Mouse (Mus musculus) liver, embryonic 14.5 days (tissue): ENCODE results near the gene Dock1. TPM values are rescaled to one million over a fixed set of nuclear protein-coding genes. Genes with fewer than 3 reads are reported as not detected.

Source experiments
- ATAC-seq: fragments of 200-750 bp; cut with Nextera tagmentation; 2 replicates; pipeline ENCODE4 v1.8.0; 2017; ENCODE audit warnings: moderate number of reproducible peaks, mild to moderate bottlenecking, moderate library complexity; ENCODE audit not compliant: insufficient read depth
- DNase-seq, 3 experiments: peaks; one replicate each; pipeline ENCODE4 v3.0.0-alpha.2; 2012 to 2013; ENCODE audit warnings: low read depth in 3 of 3, low spot score in 3 of 3
- H3K27ac ChIP-seq: fragments of 300-500 bp; sonication (generic); 2 replicates; pipeline ENCODE4 v1.5.1; 2014; ENCODE audit warnings: moderate library complexity, mild to moderate bottlenecking, control low read depth, inconsistent platforms
- H3K27me3 ChIP-seq: fragments of 300-500 bp; sonication (generic); 2 replicates; pipeline ENCODE4 v1.6.1; 2014; ENCODE audit warnings: mild to moderate bottlenecking, low read length, moderate library complexity; ENCODE audit not compliant: control insufficient read depth, insufficient read depth
- H3K36me3 ChIP-seq: fragments of 300-500 bp; sonication (generic); replicated peaks from 2 replicates; pipeline ENCODE4 v1.6.1; 2014; ENCODE audit warnings: low read depth; ENCODE audit not compliant: control insufficient read depth, insufficient read depth
- H3K4me1 ChIP-seq, 2 experiments: fragments of 200-500 bp in 1 of 2; fragments of 300-500 bp in 1 of 2; sonication (generic) in 1 of 2; replicated peaks; 2 replicates each; pipeline ENCODE4 v1.6.1; 2012 to 2014; ENCODE audit warnings: antibody characterized with exemption in 1 of 2, inconsistent platforms in 1 of 2, low read length in 1 of 2; ENCODE audit not compliant: control insufficient read depth in 2 of 2, insufficient read depth in 2 of 2
- H3K4me2 ChIP-seq: fragments of 300-500 bp; sonication (generic); 2 replicates; pipeline ENCODE4 v1.6.1; 2014; ENCODE audit warnings: low read depth, mild to moderate bottlenecking, control low read depth, moderate library complexity
- H3K4me3 ChIP-seq, 2 experiments: fragments of 200-500 bp in 1 of 2; fragments of 300-500 bp in 1 of 2; sonication (generic) in 1 of 2; 2 replicates each; pipeline ENCODE4 v1.5.1; 2012 to 2014; ENCODE audit warnings: low read depth in 2 of 2, low read length in 2 of 2, mild to moderate bottlenecking in 2 of 2, control low read depth in 1 of 2, inconsistent platforms in 1 of 2, moderate library complexity in 1 of 2; ENCODE audit not compliant: insufficient read depth in 1 of 2
- H3K9ac ChIP-seq: fragments of 300-500 bp; sonication (generic); replicated peaks from 2 replicates; pipeline ENCODE4 v1.6.1; 2014; ENCODE audit warnings: mild to moderate bottlenecking, control low read depth, moderate library complexity
- H3K9me3 ChIP-seq: fragments of 300-500 bp; sonication (generic); 2 replicates; pipeline ENCODE4 v1.6.1; 2016; ENCODE audit warnings: low read length, mixed read lengths; ENCODE audit not compliant: control insufficient read depth
- CTCF ChIP-seq: IDR thresholded peaks from 2 replicates; pipeline ENCODE4 v1.5.1; 2016; ENCODE audit warnings: antibody characterized with exemption, low read depth, control low read depth
- EP300 ChIP-seq: IDR thresholded peaks from 2 replicates; pipeline ENCODE4 v1.6.1; 2016; ENCODE audit warnings: antibody characterized with exemption, low read depth
- WGBS: fragments of 180-500 bp; shearing (Covaris S2); extraction: QIAGEN DNeasy Blood & Tissue Kit; methylation state at CpG from one replicate; pipeline ENCODE4 v1.1.7; 2014; ENCODE audit not compliant: insufficient replicate concordance; 5-methylcytosine and 5-hydroxymethylcytosine counted together
- polyA plus RNA-seq, 2 experiments: library from polyadenylated mRNA; depleted of rRNA in 1 of 2; stranded (reverse) in 1 of 2; unstranded in 1 of 2; fragments of >200 nt; fragmentation: Nextera tagmentation in 1 of 2; extraction: Ambion mirVana in 1 of 2; gene quantifications; 2 replicates each; pipeline versions ENCODE4 v1.2.1 to v1.2.3; 2012 to 2014

Dock1 gene
- polyA plus RNA-seq, 2 experiments: 1.9 to 2.5 TPM

GRCm38 (mm10) chr7:135034811-135035210 lies 364.4 kb downstream of the Dock1 start:
- WGBS: 68% methylated on average over 5 of the region's 5 CpGs
- ATAC-seq (no peak), DNase-seq (no peak)
- H3K4me1 ChIP-seq: peaks cover 0 to 3% of the 10 kb centered on the region in 2 experiments; a peak in 1 of 4 replicates
- no peak for TF ChIP-seq CTCF
- TF ChIP-seq EP300: no peak
- no peaks in the 10 kb centered on the region for H3K9me3 ChIP-seq
- H3K9ac ChIP-seq: no peak overlapping the region
- no peaks in the 10 kb centered on the region for H3K36me3 ChIP-seq
- H3K4me3 ChIP-seq: no peak overlapping the region
- no peaks in the 10 kb centered on the region for H3K27me3 ChIP-seq
- no peak overlapping the region for H3K27ac ChIP-seq
- no peak overlapping the region for H3K4me2 ChIP-seq

- no peak overlapping the region for H3K4me3 ChIP-seq
- H3K27me3 ChIP-seq: no peaks in the 10 kb centered on the region
- DNase-seq (no peak), ATAC-seq (peak; percentile 39; the same call in 1 of the 2 replicates)
- no peak overlapping the region for H3K9ac ChIP-seq
- peaks cover 0 to 3% of the 10 kb centered on the region in 2 experiments; a peak in 1 of 4 replicates for H3K4me1 ChIP-seq
- H3K36me3 ChIP-seq: no peaks in the 10 kb centered on the region
- no peak overlapping the region for H3K27ac ChIP-seq
- no peaks in the 10 kb centered on the region for H3K9me3 ChIP-seq
- WGBS: 50% methylated on average over 2 of the region's 2 CpGs
- TF ChIP-seq EP300 (no peak), CTCF (no peak)
- no peak overlapping the region for H3K4me2 ChIP-seq
These were observed 365.2 kb downstream of the Dock1 start for GRCm38 (mm10) chr7:135035651-135036050.

- TF ChIP-seq EP300 (no peak), CTCF (no peak)
- H3K36me3 ChIP-seq: no peaks in the 10 kb centered on the region
- no peak overlapping the region for H3K4me2 ChIP-seq
- ATAC-seq (no peak), DNase-seq (no peak)
- no peak overlapping the region for H3K9ac ChIP-seq
- H3K4me3 ChIP-seq: no peak overlapping the region
- WGBS: 41% methylated on average over 1 of the region's 1 CpGs
- H3K27me3 ChIP-seq: no peaks in the 10 kb centered on the region
- no peak overlapping the region for H3K27ac ChIP-seq
- peaks cover 0 to 3% of the 10 kb centered on the region in 2 experiments; a peak in 1 of 4 replicates for H3K4me1 ChIP-seq
- no peaks in the 10 kb centered on the region for H3K9me3 ChIP-seq
These were observed 368.5 kb downstream of the Dock1 start for GRCm38 (mm10) chr7:135038930-135039329.

- H3K9me3 ChIP-seq: no peaks in the 10 kb centered on the region
- no peak overlapping the region for H3K4me3 ChIP-seq
- DNase-seq (no peak), ATAC-seq (no peak)
- no peak overlapping the region for H3K27ac ChIP-seq
- H3K4me1 ChIP-seq: no peaks in the 10 kb centered on the region
- H3K36me3 ChIP-seq: no peaks in the 10 kb centered on the region
- 71% methylated on average over 12 of the region's 12 CpGs for WGBS
- H3K4me2 ChIP-seq: no peak overlapping the region
- no peak overlapping the region for H3K9ac ChIP-seq
- TF ChIP-seq EP300: no peak
- no peak for TF ChIP-seq CTCF
- H3K27me3 ChIP-seq: no peaks in the 10 kb centered on the region
These were observed 373.7 kb downstream of the Dock1 start for GRCm38 (mm10) chr7:135043931-135044765.

- Histone ChIP-seq H3K27me3 (no peaks in the 10 kb centered on the region), H3K9ac (no peak overlapping the region), H3K36me3 (no peaks in the 10 kb centered on the region), H3K4me2 (no peak overlapping the region), H3K4me3 (no peak overlapping the region), H3K9me3 (no peaks in the 10 kb centered on the region), H3K27ac (no peak overlapping the region), H3K4me1 (no peaks in the 10 kb centered on the region)
- 60% methylated on average over 2 of the region's 2 CpGs for WGBS
- TF ChIP-seq EP300 (no peak), CTCF (no peak)
- ATAC-seq (no peak), DNase-seq (no peak)
These were observed 379.0 kb downstream of the Dock1 start for GRCm38 (mm10) chr7:135049416-135049815.
